Mouse (Mus musculus) mouse trophoblast stem cell (cell line): ENCODE results near the gene Dmac2.

Experiments used
- in situ Hi-C, 2 experiments: fragments of 300-500 bp; cut with MseI, MboI; formaldehyde crosslinking; loops; 2 replicates in 1 of 2; 3 replicates in 1 of 2; pipeline ENCODE4 v1.15.1; 2025

The Dmac2 gene

GRCm38 (mm10) chr7:25618865-25619721 is at the start of gene Dmac2:
Gene Dmac2 (plus strand): TSS chr7:25619414.
- in situ Hi-C loops = no loop called here

GRCm38 (mm10) chr7:25573806-25574205 is 45.4 kb upstream of the Dmac2 start:
- in situ Hi-C loops = loop anchor here in 1 of 2 experiments (10.0 kb wide), 1 partner anchor 739 kb away; no protein-coding TSS in a partner anchor

DNA sequence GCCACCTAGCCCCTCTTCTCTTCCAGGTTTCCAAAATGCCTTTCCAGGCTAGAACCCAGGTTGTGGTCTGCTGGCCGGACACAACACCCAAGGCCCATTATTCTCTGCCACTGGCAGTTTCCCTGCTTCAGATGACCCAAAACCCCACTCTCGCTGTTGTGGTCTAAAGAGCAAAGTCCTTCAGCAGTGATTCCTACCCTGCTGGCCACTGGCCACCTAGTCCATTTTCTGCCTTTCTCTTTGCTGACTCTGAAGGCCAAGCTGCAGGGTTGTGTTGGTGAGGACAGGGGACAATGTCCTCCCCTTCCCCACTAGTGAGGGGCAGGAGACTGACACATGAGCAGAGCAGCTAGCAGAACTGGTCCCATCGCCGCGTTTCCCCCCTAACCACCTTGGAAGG is 44.1 kb upstream of the Dmac2 start:
- in situ Hi-C loops = loop anchor here in 1 of 2 experiments (10.0 kb wide), 1 partner anchor 740 kb away; no protein-coding TSS in a partner anchor

GRCm38 (mm10) chr7:25575870-25576269 is 43.3 kb upstream of the Dmac2 start:
- in situ Hi-C loops = loop anchor here in 1 of 2 experiments (10.0 kb wide), 1 partner anchor 741 kb away; no protein-coding TSS in a partner anchor

DNA sequence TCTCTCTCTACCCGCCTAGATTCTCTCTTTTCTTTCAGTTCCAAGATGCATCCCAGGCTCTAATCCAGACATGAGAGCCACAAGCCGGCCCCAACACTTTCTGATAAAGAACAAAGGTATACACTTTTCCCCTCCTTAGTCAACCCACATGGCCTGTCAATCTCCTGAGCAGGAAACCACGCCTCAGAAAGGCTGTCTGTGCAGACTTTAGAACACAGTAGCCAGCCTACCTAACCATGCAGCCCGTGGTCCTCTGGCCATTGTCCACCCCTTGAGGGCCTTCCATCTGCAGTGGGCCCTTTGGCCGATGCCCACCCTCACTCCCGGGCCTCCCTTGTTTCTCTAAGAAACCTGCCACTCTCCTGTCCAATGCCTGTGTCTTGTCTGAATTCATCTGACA is 42.9 kb upstream of the Dmac2 start:
- in situ Hi-C loops = loop anchor here in 1 of 2 experiments (10.0 kb wide), 1 partner anchor 742 kb away; no protein-coding TSS in a partner anchor

GRCm38 (mm10) chr7:25576793-25577437 is 42.3 kb upstream of the Dmac2 start:
- in situ Hi-C loops = loop anchor here in 1 of 2 experiments (10.0 kb wide), 1 partner anchor 742 kb away; no protein-coding TSS in a partner anchor

- in situ Hi-C loops = loop anchor here in 1 of 2 experiments (10.0 kb wide), 1 partner anchor 745 kb away; no protein-coding TSS in a partner anchor
These were observed 39.8 kb upstream of the Dmac2 start for GRCm38 (mm10) chr7:25579441-25579840.

DNA sequence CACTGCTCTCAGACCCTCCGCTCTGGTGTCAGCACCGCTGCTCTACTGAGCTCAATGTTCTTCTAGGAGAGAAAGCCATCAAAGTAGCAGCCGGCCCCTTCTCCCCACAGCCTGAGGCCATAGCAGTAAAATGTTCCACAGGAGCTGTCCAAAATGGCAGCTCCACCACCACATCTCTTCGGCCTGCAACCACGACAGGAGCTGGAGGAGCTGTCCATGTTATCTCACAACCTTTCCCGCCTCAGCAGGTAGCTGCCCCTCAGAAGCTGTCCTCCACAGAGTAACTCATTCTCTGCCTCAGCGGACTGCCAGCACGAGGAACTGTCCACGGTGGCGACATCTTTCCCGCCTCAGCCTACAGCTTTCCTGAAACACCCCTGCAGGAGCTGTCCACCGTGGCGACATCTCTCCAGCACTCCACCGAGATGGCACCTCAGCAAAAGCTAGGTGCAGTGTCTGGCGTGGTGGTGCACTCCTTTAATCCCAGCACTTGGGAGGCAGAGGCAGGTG is 36.9 kb upstream of the Dmac2 start:
- in situ Hi-C loops = no loop called here

- in situ Hi-C loops = no loop called here
These were observed 34.6 kb upstream of the Dmac2 start for GRCm38 (mm10) chr7:25584651-25585050.

DNA sequence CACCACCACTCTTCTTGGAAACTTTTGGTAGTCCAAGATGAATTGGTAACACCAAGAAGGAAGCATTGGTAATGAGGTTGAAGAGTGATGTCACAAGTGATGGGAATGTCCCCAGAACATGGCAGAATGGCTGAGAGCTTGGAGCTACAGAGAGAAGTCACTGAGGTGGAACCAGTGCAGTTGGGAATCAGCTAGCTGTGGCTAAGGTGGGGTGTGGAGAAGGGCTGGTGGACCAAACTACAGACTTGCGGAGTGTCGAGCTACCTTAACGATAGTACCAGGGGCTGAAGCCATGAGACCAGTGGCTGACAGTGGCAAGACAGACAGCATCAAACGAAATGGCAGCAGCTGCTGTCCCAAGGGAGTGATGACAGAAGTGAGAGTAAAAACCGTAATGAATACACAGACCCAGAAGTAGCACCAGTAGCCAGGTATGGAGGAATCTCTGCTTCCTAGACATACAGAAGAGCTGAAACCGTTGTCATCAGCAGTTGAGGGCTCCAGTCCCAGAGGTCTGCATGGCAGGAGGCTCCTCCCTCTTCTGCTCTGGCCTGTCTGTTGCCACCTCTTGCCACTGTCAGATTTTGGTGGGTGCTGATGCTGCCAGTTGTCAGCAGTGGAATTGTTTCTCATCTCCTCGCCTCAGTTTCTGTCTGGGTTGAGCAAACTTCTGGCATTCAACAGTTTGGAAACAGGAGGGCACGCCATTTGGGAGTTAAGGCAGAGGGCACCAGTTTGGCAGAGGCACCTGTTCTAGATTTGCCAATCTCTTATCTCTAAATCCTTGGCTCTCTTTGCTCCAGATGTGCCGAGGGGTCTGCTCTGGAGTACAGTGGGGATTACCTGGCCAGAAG is 33.6 kb upstream of the Dmac2 start:
- in situ Hi-C loops = no loop called here

GRCm38 (mm10) chr7:25591226-25591625 is 28.0 kb upstream of the Dmac2 start:
- in situ Hi-C loops = no loop called here

- in situ Hi-C loops = no loop called here
These were observed 25.4 kb upstream of the Dmac2 start for GRCm38 (mm10) chr7:25593859-25594258.

DNA sequence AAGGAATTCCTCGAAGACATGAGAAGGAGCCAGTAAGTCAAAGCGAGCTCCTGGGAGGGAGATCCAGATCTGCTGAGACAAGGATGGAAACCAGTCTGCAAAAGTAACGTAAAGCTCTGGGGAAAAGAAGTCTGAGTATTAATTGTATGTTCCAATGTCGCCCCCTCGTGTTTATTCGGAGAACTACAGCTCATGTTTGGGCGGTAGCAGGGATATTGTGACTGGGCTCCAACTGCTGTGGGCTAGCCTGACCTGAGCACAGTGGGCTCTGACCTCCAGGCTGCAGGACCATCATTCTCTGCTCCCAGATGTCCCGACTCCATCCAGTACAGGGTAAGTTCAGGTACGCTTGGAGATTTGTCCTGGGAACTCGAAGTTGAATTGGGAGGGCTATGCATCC is 19.6 kb upstream of the Dmac2 start:
- in situ Hi-C loops = loop anchor here (5.0 to 10.0 kb wide), 3 partner anchors 117 to 175 kb away; no protein-coding TSS in a partner anchor

GRCm38 (mm10) chr7:25600666-25601065 is 18.5 kb upstream of the Dmac2 start:
- in situ Hi-C loops = loop anchor here in 1 of 2 experiments (10.0 kb wide), 1 partner anchor 176 kb away; no protein-coding TSS in a partner anchor

DNA sequence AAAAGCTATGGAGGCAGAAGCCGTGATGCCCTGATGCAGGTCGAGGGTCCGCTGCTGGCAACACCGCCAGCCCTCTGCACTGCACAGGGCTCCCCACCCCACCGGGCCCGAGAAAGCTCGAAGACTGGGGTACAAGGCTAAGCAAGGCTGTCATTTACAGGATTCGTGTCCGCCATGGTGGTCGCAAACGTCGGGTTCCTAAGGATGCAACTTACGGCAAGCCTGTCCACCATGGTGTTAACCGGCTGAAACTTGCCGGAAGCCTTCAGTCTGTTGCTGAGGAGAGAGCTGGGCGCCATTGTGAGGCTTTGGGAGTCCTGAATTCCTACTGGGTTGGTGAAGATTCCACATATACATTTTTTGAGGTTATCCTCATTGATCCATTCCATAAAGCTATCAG is 17.9 kb upstream of the Dmac2 start:
- in situ Hi-C loops = loop anchor here in 1 of 2 experiments (10.0 kb wide), 1 partner anchor 177 kb away; no protein-coding TSS in a partner anchor

GRCm38 (mm10) chr7:25606625-25607063 is 12.6 kb upstream of the Dmac2 start:
- in situ Hi-C loops = loop anchor here in 1 of 2 experiments (10.0 kb wide), 1 partner anchor 182 kb away; no protein-coding TSS in a partner anchor

DNA sequence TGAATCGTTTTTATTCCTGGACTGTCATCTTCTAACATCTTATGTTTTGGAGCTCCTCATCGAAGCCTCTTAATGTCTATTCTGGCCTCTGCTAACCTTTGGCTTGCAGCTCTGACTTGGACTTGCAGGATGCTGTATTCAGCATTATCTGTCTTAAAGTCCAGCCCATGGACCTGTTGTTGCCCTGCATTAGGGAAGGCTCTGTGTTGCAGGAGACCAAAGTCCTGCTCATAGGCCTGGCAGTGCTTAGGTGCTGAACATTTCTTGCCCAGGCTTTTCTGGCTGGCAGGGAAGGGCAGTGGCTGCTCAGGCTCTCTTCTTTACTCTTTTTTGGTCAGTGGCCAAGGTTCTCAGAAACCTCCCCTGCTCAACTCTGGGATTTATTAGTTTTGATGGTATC is 12.0 kb upstream of the Dmac2 start:
- in situ Hi-C loops = loop anchor here in 1 of 2 experiments (10.0 kb wide), 1 partner anchor 182 kb away; no protein-coding TSS in a partner anchor

DNA sequence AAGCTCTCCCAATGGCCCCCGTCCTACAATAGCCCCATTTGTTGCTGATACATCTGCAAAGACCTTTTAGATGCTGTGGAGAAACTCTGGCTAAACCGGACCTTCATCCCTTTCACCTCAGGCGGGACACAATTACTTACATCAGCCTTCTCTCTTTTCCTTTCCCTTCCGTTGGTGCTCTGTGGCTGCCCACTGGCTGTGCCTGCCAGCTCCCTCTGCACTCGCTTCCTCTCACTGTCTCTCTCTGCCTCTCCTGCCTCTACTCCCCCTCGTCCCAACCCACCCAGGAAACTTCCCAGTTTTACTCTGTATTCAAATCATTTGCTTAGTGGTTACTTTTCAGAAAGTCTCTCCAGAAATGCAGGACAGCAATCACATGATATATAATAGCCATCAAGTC is 9.2 kb upstream of the Dmac2 start:
- in situ Hi-C loops = no loop called here

- in situ Hi-C loops = no loop called here
These were observed 7.7 kb upstream of the Dmac2 start for GRCm38 (mm10) chr7:25611501-25611900.

DNA sequence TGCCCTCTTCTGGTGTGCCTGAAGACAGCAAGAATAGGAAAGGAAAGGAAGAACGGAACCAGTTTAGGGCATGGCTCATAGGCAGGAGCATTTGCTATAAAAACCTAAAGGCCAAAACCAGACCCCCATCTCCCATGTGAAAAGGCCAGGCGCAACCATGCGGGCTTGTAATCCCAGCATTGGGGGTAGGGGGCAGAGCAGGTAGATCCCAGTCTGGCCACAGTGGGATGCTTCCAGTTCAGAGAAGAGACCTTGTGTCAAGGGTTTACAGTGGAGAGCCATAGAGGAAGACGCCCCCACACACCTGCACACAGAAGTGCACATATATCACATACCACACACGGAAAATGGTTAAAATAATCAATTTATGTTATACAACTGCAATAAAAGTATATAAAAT is 5.1 kb upstream of the Dmac2 start:
- in situ Hi-C loops = no loop called here
